Mouse (Mus musculus) skeletal muscle tissue, adult 2 months (tissue): ENCODE measurements around the gene Ugt1a7c.

Source experiments
- DNase-seq: peaks from one replicate; pipeline ENCODE4 v3.0.0-alpha.2; 2012; ENCODE audit warnings: low read depth, low spot score

Gene Ugt1a7c

GRCm38 (mm10) chr1:88260114-88260513, 165.3 kb downstream of the Ugt1a7c start:
- DNase-seq, result no peak

- DNase-seq, result no peak
Measured at GRCm38 (mm10) chr1:88260604-88261377, 165.9 kb downstream of the Ugt1a7c start.

- no peak for DNase-seq
Measured at GRCm38 (mm10) chr1:88261706-88262105, 166.8 kb downstream of the Ugt1a7c start.

- DNase-seq, result peak; percentile 58
Measured at GRCm38 (mm10) chr1:88262255-88262654, 167.4 kb downstream of the Ugt1a7c start.

GRCm38 (mm10) chr1:88262961-88263360, 168.1 kb downstream of the Ugt1a7c start:
- no peak for DNase-seq

GRCm38 (mm10) chr1:88263778-88264177, 168.9 kb downstream of the Ugt1a7c start:
- DNase-seq, result no peak

GRCm38 (mm10) chr1:88264237-88264868, 169.5 kb downstream of the Ugt1a7c start:
- no peak for DNase-seq

- no peak for DNase-seq
Measured at GRCm38 (mm10) chr1:88264869-88265240, 170.0 kb downstream of the Ugt1a7c start.

- no peak for DNase-seq
Measured at GRCm38 (mm10) chr1:88266123-88266522, 171.3 kb downstream of the Ugt1a7c start.

- DNase-seq, result no peak
Measured at GRCm38 (mm10) chr1:88267489-88267888, 172.6 kb downstream of the Ugt1a7c start.

- DNase-seq, result no peak
Measured at GRCm38 (mm10) chr1:88268070-88268469, 173.2 kb downstream of the Ugt1a7c start.
